27 mouse cellular contexts compared by ENCODE assay signal in the genomic region with DNA sequence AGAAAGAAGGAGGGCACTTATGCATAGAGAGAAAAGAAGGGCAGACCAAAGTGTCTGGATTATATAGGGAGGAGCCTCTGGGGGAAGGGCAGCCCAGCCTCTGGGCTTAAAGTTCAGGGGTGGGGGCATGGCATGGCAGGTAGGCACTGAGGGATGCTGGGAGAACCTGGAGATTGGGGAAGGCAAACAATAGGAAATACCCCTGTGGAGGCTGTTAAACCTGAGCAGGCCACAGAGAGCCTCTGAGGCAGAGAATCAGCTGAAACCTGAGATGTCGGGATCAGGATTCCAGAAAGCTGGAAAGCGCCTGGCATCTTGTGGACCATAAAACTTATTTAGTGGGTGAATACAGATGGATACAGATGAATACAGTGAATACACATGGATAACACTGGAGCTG. TPM values are rescaled to one million over a fixed set of nuclear protein-coding genes. Genes with fewer than 3 reads are reported as not detected.
A peak's percentile ranks its signal among the peaks of the same experiment; 100 is the strongest.
DNase-seq lines count a peak whose midpoint lies in the region; ATAC-seq lines count a peak whose summit lies in the region.
"Had no signal": no experiment of that assay in that cellular context is flagged by ENCODE, and none has a peak within 500 bp of the region (broad histone marks: within the 10 kb centered on the region; RNA-seq: fewer than 3 reads in every experiment).

No protein-coding gene starts in this region.

- intact Hi-C loops in gastrocnemius, postnatal 36 days (cut with DNase I): no loop called here

- H3K36me3 ChIP-seq in kidney, embryonic 15.5 days: no peaks in the 10 kb centered on the region; the same call in 1 of the 2 replicates
- H3K36me3 ChIP-seq: intestine, embryonic 15.5 days; midbrain, embryonic 15.5 days; neural tube, embryonic 12.5 days had no signal

- H3K27me3 ChIP-seq in kidney, embryonic 15.5 days: no peaks in the 10 kb centered on the region
- H3K27me3 ChIP-seq: hindbrain, embryonic 12.5 days; intestine, embryonic 15.5 days; limb, embryonic 15.5 days; liver, embryonic 13.5 days; midbrain, embryonic 15.5 days; neural tube, embryonic 12.5 days had no signal

- H3K9ac ChIP-seq in kidney, embryonic 15.5 days: no peak overlapping the region
- H3K9ac ChIP-seq: hindbrain, embryonic 12.5 days; intestine, embryonic 15.5 days; limb, embryonic 15.5 days; liver, embryonic 13.5 days; midbrain, embryonic 15.5 days; neural tube, embryonic 12.5 days had no signal

- WGBS in kidney, embryonic 15.5 days: 42% methylated on average over 2 of the region's 2 CpGs

- H3K4me2 ChIP-seq in kidney, embryonic 15.5 days: no peak overlapping the region

- DNase-seq in kidney, postnatal 36 days: no peak
- peak; percentile 49 for DNase-seq in ES-CJ7 (ENCODE audit: low read depth, low spot score)
- DNase-seq in forelimb bud, embryonic 11.5 days (ENCODE audit: low read depth, low spot score): peak; percentile 46
- peak; percentile 12 for DNase-seq in naive thymus-derived CD4-positive, alpha-beta T cell, adult 2 months (ENCODE audit: low read depth)
- DNase-seq in gastrocnemius, postnatal 36 days: no peak
- DNase-seq in retina, postnatal 1 day: no peak
- DNase-seq: adrenal gland, postnatal 10 days; heart, postnatal 36 days; kidney, adult 2 months; kidney, postnatal 25 days; liver, embryonic 13.5 days; lung, adult 18-20 months; thymus, postnatal 4 days had no signal

- peaks cover 54% of the 10 kb centered on the region for H3K4me1 ChIP-seq in kidney, embryonic 15.5 days

- no peak overlapping the region for H3K4me3 ChIP-seq in kidney, embryonic 15.5 days (replicated peaks)
- H3K4me3 ChIP-seq: intestine, embryonic 15.5 days; neural tube, embryonic 12.5 days had no signal

- no peaks in the 10 kb centered on the region for H3K9me3 ChIP-seq in kidney, embryonic 15.5 days (replicated peaks)
- H3K9me3 ChIP-seq: G1E; hindbrain, embryonic 12.5 days; intestine, embryonic 15.5 days; limb, embryonic 15.5 days; liver, embryonic 13.5 days; midbrain, embryonic 15.5 days; neural tube, embryonic 12.5 days had no signal

- no peak for ATAC-seq in kidney, embryonic 15.5 days (replicated peaks; ENCODE audit: low FRiP score)
- ATAC-seq: CD4-positive, CD25-positive, alpha-beta regulatory T cell, adult 4 months; forebrain, embryonic 16.5 days; hindbrain, postnatal 0 days; intestine, embryonic 15.5 days; lung, postnatal 0 days had no signal

- peak overlapping the region; percentile 90 for H3K27ac ChIP-seq in kidney, embryonic 15.5 days
- H3K27ac ChIP-seq: intestine, embryonic 15.5 days; neural tube, embryonic 12.5 days had no signal

RNA-seq across cellular contexts. Expression of a gene that starts 1.1 kb away (rescaled TPM):
- polyA plus RNA-seq in kidney, embryonic 15.5 days (2015; fragmentation: Nextera tagmentation; extraction: Ambion mirVana): 60.8 and 64.9 TPM in 2 replicates
- 10 to 100 TPM; 10.4 to 11.4 TPM for total RNA-seq in gastrocnemius, postnatal 36 days (2021)

RNA-seq across cellular contexts. Expression of a gene that starts 2.0 kb away (rescaled TPM):
- polyA plus RNA-seq in kidney, embryonic 15.5 days (2015; fragmentation: Nextera tagmentation; extraction: Ambion mirVana): 21.0 and 23.4 TPM in 2 replicates
- 1 to 10 TPM; 6.1 to 9.8 TPM for total RNA-seq in gastrocnemius, postnatal 36 days (2021)

RNA-seq across cellular contexts. Expression of a gene that starts 46.9 kb away (rescaled TPM):
- 2.4 and 4.1 TPM in 2 replicates for polyA plus RNA-seq in kidney, embryonic 15.5 days (2015; fragmentation: Nextera tagmentation; extraction: Ambion mirVana)
- total RNA-seq in gastrocnemius, postnatal 36 days (2021): under 1 TPM in 1 of 2 experiments, not detected in 1; 0.54 TPM
- total RNA-seq: granulocyte monocyte progenitor cell, adult 5-6 weeks; megakaryocyte-erythroid progenitor cell, adult 5-6 weeks had no signal
- polyA plus RNA-seq: macrophage had no signal

Comparison
In these comparisons a context has a peak if more than half of its experiments do, and no peak if none do; other contexts are left out.
1. DNase-seq: peak in ES-CJ7 (single experiment), forelimb bud, embryonic 11.5 days (single experiment) and naive thymus-derived CD4-positive, alpha-beta T cell, adult 2 months (single experiment); none in kidney, postnatal 36 days (0 of 2), gastrocnemius, postnatal 36 days (0 of 2) and retina, postnatal 1 day (single experiment).